Mouse (Mus musculus) C2C12 (cell line): Measurements from ENCODE around the gene Tff1. TPM values are rescaled to one million over a fixed set of nuclear protein-coding genes. Genes with fewer than 3 reads are reported as not detected.
A peak's percentile ranks its signal among the peaks of the same experiment; 100 is the strongest.

ENCODE experiments used
- H3K27me3 ChIP-seq: one replicate; pipeline ENCODE4 v1.6.1; 2011; ENCODE audit not compliant: control insufficient read depth, insufficient read depth, insufficient read length
- H3K36me3 ChIP-seq: one replicate; pipeline ENCODE4 v1.6.1; 2011; ENCODE audit not compliant: control insufficient read depth, insufficient read depth
- H3K4me3 ChIP-seq: one replicate; pipeline ENCODE4 v1.5.1; 2011; ENCODE audit warnings: mild to moderate bottlenecking, control low read depth; ENCODE audit not compliant: poor library complexity, insufficient read depth, severe bottlenecking
- H3K79me2 ChIP-seq: one replicate; pipeline ENCODE4 v1.6.1; 2011; ENCODE audit not compliant: control insufficient read depth, insufficient read depth
- H3K79me3 ChIP-seq: one replicate; pipeline ENCODE4 v1.6.1; 2011; ENCODE audit warnings: low read depth, control low read depth
- H3ac ChIP-seq: one replicate; pipeline ENCODE3; 2011; ENCODE audit warnings: low read depth; ENCODE audit not compliant: control insufficient read depth, insufficient read length
- CEBPB ChIP-seq: IDR thresholded peaks from one replicate; pipeline ENCODE4 v1.6.1; 2011; ENCODE audit warnings: low read depth, mild to moderate bottlenecking, control low read depth, moderate library complexity
- CTCF ChIP-seq: IDR thresholded peaks from one replicate; pipeline ENCODE4 v1.5.1; 2011; ENCODE audit not compliant: control insufficient read depth, insufficient read depth, insufficient read length
- FOSL1 ChIP-seq: IDR thresholded peaks from one replicate; pipeline ENCODE4 v1.8.0; 2011; ENCODE audit warnings: mild to moderate bottlenecking, low read length; ENCODE audit not compliant: poor library complexity, insufficient read depth, severe bottlenecking
- MAX ChIP-seq: IDR thresholded peaks from one replicate; pipeline ENCODE4 v1.6.1; 2011; ENCODE audit warnings: mild to moderate bottlenecking, control low read depth
- MYOD1 ChIP-seq: IDR thresholded peaks from one replicate; pipeline ENCODE4 v1.6.1; 2011; ENCODE audit warnings: low read depth; ENCODE audit not compliant: control insufficient read depth, insufficient read length
- MYOG ChIP-seq: IDR thresholded peaks from one replicate; pipeline ENCODE4 v1.6.1; 2011; ENCODE audit not compliant: control insufficient read depth, insufficient read length; ENCODE audit errors: extremely low read depth
- USF1 ChIP-seq: IDR thresholded peaks from one replicate; pipeline ENCODE4 v1.6.1; 2011; ENCODE audit warnings: low read depth, mild to moderate bottlenecking, control low read depth, moderate library complexity
- polyA plus RNA-seq: library from polyadenylated mRNA; unstranded; fragments of >200 nt; fragmentation: generic; extraction: Trizol; gene quantifications from one replicate; pipeline ENCODE4 v1.2.1, GENCODE M21; 2012; ENCODE audit warnings: missing spikeins

The Tff1 gene
- polyA plus RNA-seq, 1 experiment: not detected

DNA sequence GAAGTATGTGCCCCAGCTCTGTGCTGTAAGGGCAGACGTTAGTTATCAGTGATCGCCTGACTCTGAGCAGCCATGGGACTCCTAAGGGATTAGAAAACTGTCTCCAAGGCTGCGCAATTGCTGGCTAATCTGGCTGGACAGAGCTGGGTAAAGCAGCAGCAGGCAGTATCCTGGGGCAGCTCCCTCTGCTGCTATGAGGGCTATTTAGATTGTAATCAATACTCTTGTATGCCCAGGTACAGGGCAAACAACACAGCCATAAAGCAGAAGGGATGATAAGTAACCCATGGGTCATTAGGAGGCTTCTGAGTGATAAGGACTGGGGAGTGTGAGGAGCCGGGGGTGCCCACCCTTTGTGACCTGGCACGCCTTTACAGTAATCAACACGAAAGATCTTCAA lies 30.2 kb downstream of the Tff1 start:
- peaks cover 3% of the 10 kb centered on the region for H3K27me3 ChIP-seq

DNA sequence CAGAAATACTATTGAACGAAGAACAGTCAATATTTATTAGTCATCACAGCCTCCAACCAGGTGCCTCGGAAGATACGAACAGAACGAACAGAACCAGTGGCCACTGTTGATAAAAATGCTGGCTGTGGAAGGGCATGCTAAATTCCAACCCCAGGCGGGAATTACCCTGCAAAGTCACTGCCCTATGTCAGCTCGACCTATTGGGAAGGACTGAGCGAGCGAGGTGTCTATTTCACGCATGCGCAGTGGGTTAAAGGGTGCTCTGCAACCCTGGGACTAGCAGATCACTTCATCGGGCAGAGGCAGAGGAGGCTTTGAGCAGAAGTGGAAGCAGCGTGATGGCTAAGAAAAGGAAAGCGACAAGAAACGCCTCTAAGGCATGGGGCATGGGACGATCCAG lies 31.3 kb downstream of the Tff1 start:
- Histone ChIP-seq H3K27me3 (no peaks in the 10 kb centered on the region), H3K4me3 (no peak overlapping the region), H3K79me2 (no peaks in the 10 kb centered on the region), H3K36me3 (no peaks in the 10 kb centered on the region), H3K79me3 (no peaks in the 10 kb centered on the region), H3ac (no peak overlapping the region)
- no peak for TF ChIP-seq FOSL1
- TF ChIP-seq USF1: no peak
- no peak for TF ChIP-seq CEBPB
- TF ChIP-seq MYOG: no peak
- no peak for TF ChIP-seq MYOD1
- TF ChIP-seq CTCF: no peak

More for the DNA sequence above, 30.2 kb downstream of the Tff1 start:
- no peak overlapping the region for H3K4me3 ChIP-seq
- TF ChIP-seq CTCF (no peak), MAX (no peak), MYOD1 (no peak), USF1 (no peak)
- no peak overlapping the region for H3ac ChIP-seq
- H3K79me2 ChIP-seq: no peaks in the 10 kb centered on the region
- no peaks in the 10 kb centered on the region for H3K79me3 ChIP-seq
- no peaks in the 10 kb centered on the region for H3K36me3 ChIP-seq

DNA sequence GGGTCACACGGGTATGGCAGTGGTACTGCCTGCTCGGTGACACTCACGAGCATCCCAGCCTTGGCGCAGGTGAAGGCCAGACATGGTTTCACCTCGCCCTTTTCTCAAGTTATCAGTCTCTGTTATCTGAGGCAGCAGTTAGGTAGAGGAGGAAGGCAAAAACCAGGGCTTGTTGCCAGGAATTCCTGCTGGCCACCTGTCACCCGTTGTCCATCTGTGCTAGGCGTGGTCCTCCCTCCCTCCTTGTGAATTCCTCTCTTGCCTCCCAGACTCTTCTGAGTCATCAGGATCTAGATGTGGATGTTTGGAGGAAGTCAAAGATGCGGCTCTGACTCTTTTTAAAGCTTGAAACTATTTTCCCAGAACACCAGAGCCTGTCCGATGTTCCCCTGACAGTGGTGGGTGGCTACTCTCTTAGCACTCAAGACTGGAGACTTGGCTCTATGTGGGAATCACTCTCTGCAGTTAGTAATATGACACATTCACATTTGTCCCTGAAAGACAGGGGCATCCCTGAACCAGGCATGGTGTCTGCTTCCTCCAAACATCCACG lies 33.7 kb downstream of the Tff1 start:
- Histone ChIP-seq H3ac (no peak overlapping the region), H3K27me3 (no peaks in the 10 kb centered on the region), H3K4me3 (no peak overlapping the region), H3K79me3 (no peaks in the 10 kb centered on the region), H3K36me3 (no peaks in the 10 kb centered on the region), H3K79me2 (no peaks in the 10 kb centered on the region)
- no peak for TF ChIP-seq USF1
- TF ChIP-seq MYOD1: peak; percentile 38

DNA sequence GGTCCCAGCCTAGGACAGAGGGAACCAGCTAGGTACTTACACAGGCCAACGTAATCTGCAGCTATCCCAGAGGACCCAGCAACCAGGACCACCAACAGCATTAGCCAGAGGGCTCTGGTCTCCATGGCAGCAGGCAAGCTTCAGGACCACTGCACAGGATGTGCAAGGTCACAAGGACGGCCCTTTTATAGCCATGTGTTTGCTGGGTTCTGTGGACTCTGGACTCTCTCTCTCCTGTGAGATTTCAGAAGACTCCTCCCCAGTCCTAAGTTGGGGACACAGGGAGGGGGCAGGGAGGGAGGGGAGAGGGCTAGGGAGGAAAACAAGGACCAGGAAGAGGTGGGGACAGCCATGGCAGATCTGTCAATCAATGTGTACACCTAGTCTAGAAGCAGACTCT lies 35.6 kb downstream of the Tff1 start, which contains the start of gene Tff3:
Gene Tff3, minus strand, starts transcription at position 195 of the 400 bp plus-strand sequence.
- no peaks in the 10 kb centered on the region for H3K79me3 ChIP-seq
- H3K79me2 ChIP-seq: no peaks in the 10 kb centered on the region
- H3K27me3 ChIP-seq: no peaks in the 10 kb centered on the region
- no peak within 1 kb of the TSS for H3K4me3 ChIP-seq
- H3ac ChIP-seq: no peak within 1 kb of the TSS
- TF ChIP-seq MYOG: no peak
- H3K36me3 ChIP-seq: no peaks in the 10 kb centered on the region

DNA sequence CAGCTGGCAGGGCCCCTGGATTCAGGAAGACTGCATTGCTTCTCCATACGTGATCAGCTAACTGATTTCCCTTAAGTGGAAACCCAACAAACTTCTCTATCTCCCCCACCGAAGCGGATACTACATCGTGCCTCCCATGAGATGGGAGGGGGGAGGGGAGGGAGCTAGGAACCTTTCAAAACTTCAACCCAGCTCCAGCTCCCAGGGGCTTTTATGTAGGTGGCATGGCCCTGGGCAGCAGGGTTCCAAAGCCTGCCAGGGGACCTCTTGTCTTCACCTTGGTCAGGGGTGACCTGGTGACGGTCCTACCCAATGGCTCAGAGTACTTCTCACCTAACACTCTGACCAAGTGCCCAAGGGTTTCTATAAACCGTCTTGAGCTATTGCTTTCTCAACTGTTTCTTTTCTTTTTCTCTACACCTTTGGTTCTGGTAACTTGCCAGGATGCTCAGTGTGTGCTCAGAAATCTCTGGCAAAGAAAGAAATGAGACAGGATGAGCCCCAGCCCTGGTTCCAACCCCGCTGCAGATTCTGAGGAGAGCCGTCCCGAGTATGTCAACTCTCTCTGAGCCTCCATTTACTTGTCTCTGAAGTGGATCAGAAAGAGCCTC lies 36.3 kb downstream of the Tff1 start:
- Histone ChIP-seq H3K79me2 (no peaks in the 10 kb centered on the region), H3K4me3 (no peak overlapping the region), H3K36me3 (no peaks in the 10 kb centered on the region), H3K79me3 (no peaks in the 10 kb centered on the region), H3ac (no peak overlapping the region), H3K27me3 (no peaks in the 10 kb centered on the region)
- TF ChIP-seq FOSL1: no peak
- no peak for TF ChIP-seq MAX
- TF ChIP-seq MYOD1: no peak
- TF ChIP-seq CTCF: no peak
- TF ChIP-seq CEBPB: no peak
- TF ChIP-seq MYOG: no peak
- no peak for TF ChIP-seq USF1

DNA sequence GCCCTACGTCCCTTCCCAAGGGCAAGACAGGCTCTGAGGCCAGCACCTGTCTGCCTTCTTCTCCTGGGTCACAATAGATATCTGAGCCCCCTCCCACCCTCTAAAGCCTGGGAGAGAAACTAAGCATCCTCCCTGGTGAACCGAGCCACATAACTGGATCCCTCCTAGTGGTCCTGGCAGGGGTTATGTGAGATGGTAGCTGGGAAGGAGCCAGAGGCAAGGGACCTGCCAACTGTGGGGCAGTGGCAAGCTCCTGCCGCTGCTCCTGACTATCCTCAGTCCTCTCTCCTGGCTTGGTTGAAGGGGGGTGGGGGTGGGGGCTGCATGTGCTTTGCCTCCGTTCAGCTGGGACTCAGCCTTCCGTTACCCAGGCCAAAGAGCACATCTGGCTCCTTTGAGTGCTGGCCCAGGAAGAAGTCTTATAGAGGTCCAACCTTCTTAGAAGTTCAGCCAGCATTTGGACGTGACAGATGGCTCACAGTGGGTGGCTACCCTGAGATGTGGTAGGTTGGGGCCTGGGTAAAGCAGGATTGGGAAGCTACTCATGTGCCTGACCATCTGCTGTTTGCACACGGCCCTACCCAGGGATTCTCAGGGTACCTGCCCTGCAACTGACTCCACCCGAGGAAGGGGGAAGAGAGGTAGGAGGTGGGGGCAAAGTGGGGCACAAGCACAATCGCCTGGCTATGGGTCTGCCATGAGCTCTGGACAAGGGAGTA lies 39.4 kb downstream of the Tff1 start:
- Histone ChIP-seq H3K4me3 (no peak overlapping the region), H3K36me3 (no peaks in the 10 kb centered on the region), H3K79me3 (no peaks in the 10 kb centered on the region), H3K27me3 (no peaks in the 10 kb centered on the region), H3ac (no peak overlapping the region), H3K79me2 (no peaks in the 10 kb centered on the region)
- TF ChIP-seq CEBPB: no peak
- no peak for TF ChIP-seq CTCF
- TF ChIP-seq USF1: no peak

DNA sequence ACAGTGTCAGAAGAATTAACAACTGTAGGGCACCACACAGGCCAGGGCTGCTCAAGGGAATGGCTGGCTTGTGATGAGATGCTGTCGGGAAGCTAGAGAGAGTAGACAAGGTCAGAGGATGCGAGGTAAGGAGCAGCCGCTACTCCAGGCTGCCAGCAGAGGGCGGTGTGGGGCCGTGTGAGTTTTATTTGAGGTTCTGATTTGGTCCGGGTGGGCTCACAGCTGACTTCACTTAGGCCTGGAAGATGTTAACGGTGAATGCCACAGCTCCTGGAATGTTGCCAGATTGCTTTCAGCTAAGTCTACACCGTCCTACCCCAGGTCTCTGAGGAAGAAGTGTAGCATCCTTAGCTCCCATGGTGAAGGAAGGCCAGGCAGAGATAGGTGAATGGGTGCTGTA lies 43.1 kb downstream of the Tff1 start:
- Histone ChIP-seq H3K79me2 (no peaks in the 10 kb centered on the region), H3K79me3 (no peaks in the 10 kb centered on the region), H3K4me3 (no peak overlapping the region), H3ac (no peak overlapping the region), H3K36me3 (no peaks in the 10 kb centered on the region), H3K27me3 (no peaks in the 10 kb centered on the region)
- TF ChIP-seq CTCF (peak; percentile 21), CEBPB (no peak)
